Mouse (Mus musculus) adrenal gland, adult 18-20 months (tissue): Measurements from ENCODE around the gene Itpk1. TPM values are rescaled to one million over a fixed set of nuclear protein-coding genes. Genes with fewer than 3 reads are reported as not detected.
A peak's percentile ranks its signal among the peaks of the same experiment; 100 is the strongest.

ENCODE experiments used
- DNase-seq, 2 experiments: peaks; one replicate each; pipeline ENCODE4 v3.0.0; 2021 to 2022; ENCODE audit warnings: low spot score in 2 of 2
- long read RNA-seq, 2 experiments: library from polyadenylated mRNA; stranded (forward); transcript quantifications; one replicate each; pipeline ENCODE4 v2.0.0; 2021
- total RNA-seq, 2 experiments: library from RNA; stranded (reverse); gene quantifications; 1 replicate in 1 of 2; 2 replicates in 1 of 2; pipeline ENCODE4 v1.2.3; 2021

The Itpk1 gene
- total RNA-seq = 100 to 1,000 TPM in 1 of 2 experiments, 10 to 100 TPM in 1; 49.7 to 156 TPM
- long read RNA-seq, experiment 1, transcript Itpk1-201 (10 exons, 2,918 nt) = major isoform, 135 of 189 reads
- long read RNA-seq, experiment 1, partial matches to known transcripts = 7 of 189 reads
- long read RNA-seq, experiment 1, other reads (novel, unspliced or antisense) = 47 of 189 reads
- long read RNA-seq, experiment 2, transcript Itpk1-201 (10 exons, 2,918 nt) = major isoform, 75 of 111 reads
- long read RNA-seq, experiment 2, partial matches to known transcripts = 19 of 111 reads
- long read RNA-seq, experiment 2, other reads (novel, unspliced or antisense) = 17 of 111 reads

DNA sequence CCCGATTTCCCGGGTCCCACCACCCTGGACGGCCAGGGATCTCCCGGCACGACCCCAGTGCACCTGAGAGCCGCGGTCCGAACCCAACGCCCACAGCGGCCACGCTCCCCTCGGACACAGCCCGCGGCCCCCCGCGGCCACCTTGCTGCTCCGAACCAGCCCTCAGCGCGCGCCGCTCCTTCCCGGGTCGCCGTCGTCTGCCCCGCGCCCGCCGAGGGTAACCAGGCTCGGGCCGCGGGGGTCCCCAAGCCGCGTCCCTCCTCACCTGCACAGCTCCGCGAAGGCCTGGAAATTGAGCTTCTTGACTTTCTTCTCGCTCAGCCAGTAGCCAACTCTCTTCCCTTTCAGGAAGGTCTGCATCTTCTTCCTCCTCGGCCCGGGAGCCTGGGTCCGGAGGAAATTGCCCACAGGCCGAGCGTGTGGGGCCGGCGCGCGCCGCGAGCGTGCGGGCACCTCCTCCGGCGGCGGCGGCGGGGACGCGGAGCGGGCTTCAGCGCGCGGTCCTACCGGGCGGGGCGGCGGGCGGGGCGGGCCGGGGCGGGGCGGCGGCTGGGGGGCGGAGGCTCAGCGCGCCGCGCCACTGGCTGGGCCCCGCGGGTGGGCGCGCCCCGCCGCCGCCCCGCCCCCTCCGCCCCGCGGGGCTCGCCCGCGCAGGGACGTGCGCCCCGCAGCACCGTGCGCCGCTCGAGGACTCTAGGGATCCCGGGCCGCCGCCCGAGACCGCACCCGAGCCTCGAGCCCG is at the start of gene Itpk1:
Itpk1 (minus strand) TSS at position 474 of the 742 bp plus-strand sequence.
- peak; percentile 63 to 69 for DNase-seq

DNA sequence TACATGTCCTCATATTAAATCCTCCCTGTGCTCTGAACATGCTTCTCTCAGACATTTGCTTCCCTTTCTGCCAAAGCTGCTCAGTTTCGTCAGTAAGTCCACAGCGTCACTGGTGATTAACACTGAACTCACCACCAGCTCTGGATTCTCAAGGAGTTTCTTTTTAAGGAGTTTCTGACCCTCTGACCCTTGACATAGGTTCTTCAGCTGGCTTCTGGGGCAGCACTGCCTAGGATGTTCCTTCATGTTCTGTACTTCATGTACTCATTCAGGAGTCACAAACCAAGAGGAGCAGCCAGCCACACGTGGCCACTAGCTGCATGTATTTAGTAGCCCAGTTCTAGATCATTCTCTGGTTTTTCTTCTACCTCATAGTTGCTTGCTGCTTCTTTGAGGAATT is 43.5 kb upstream of the Itpk1 start:
- no peak for DNase-seq

DNA sequence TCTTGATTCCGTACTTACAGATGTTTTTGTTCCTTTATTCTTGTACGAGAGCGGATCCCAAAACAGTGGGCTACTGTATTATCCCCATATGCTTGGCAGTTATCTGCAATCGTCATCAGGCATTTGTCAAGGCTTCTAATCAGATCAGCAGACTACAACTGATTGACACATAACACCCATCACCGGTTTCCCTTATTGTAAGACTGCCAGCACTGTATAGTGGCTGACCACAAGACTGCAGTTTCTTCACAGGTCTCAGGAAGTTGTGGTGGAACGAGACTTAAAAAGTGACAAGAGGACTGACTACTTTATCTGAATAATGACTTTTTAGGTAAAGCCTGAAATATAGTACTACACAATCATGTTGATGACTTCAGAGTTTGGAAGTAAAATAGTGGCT is 40.1 kb upstream of the Itpk1 start:
- DNase-seq = no peak

DNA sequence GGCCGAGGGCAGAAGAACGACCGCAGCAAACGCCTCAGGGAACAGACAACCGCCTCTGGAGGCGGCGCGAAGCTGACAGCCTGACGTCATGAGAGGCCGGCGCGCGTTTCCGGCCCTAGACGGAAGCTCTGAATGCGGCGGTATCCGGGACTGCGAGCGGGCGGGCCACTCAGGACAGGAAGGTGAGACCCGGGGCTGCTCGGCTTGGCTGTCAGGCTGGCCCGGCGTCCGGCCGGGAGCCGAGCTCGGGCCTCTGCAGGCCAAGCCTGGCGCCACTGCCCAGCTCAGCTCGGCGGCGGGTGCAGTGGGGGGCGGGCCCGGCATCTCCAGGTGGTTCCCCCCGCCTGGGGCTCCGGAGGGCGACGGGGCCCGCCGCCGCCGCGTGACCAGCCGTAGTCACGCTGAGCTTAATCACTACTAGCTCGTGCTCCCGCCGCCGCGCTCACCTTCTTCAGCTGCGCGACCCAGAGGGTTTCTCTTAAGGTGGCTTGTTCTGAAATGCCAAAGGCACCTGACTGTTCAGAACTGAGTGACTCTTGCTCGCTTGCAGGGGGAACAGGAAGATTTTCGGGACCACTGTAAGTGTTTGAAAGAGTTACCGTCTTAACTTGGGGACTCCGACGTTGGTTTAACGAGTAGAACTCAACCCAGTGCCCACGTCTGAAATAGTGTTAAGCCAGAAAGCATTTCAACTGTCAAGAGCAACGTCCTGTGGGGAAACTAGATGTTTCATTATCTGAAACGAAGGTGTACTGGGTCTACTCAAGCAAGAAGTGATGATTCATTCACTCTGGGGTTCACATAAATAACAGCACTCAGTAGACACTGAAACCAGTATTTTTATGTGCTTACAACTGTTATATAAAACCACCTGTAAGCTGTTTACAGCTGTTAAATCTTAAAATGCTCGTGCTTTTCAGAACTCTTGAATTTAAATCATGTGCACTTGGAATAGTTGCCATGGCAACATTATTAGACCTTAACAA is 39.2 kb upstream of the Itpk1 start, which contains the start of the genes Moap1 and Tmem251:
Moap1 (minus strand) TSS at position 73 of the 986 bp plus-strand sequence.
Tmem251 (plus strand) TSS at position 174 of the 986 bp plus-strand sequence.
- DNase-seq = peak; percentile 87

DNA sequence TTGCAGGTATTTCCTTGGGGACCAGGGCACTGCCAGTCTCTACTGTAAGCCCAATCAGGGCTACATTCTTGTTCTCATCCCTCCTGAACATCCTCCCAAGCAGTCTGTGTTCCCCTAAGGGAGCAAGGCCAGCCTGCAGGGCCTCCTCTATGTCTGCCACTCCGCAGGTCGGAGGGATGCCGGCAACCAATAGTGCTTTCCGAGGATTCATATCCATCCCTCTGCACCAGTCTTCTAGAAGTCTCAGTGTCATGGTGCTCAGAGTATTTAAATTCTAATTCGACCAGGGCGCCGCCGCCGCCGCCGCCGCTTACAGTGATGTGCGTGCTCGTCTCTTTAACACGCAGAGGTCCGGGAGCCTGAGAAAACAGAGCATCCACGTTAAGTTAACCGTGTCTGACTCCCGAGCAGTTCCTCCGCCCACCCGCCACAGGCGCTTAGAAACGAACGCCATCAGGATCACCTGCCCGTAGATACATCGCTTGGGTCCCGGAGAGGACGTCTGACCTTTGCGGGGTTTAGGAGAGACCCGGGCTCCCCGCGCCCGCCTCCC is 38.4 kb upstream of the Itpk1 start:
- no peak for DNase-seq

DNA sequence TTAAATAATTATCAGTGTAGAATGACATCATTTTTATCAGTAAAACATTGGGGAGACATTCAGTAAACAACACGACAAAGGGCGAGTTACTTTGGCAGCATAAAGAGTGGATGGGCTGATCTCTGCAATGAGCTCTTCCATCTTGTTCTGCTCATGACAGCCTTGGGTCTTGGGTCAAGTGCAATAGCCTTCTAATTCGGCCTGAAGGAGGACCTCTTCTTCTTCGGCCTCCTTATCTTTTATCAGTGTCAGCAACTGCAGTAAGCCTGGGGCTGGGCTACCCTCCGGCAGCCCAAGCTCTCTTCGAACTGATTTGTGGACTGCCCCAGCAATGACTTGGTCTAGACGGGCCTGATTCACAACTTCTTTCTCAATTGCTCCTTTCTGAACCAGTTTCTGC is 37.3 kb upstream of the Itpk1 start:
- DNase-seq = no peak

DNA sequence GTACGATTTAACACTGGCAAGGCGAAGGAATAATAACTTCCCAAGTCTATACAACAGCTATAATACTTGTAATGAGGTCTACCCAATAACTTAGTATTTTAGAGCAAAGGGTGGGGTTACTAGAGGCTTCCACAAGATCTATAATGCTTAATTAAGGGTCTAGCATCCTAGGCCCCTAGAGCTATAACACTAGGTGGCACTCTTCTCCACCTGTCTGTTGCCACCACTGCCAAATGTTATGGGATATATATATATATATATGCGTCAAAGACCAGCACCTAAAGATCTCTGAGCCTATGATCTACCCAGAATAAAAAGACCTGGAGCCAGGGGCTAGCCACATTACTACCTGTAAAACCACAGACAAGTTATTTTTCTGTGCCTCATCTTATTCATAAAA is 35.6 kb upstream of the Itpk1 start:
- no peak for DNase-seq

DNA sequence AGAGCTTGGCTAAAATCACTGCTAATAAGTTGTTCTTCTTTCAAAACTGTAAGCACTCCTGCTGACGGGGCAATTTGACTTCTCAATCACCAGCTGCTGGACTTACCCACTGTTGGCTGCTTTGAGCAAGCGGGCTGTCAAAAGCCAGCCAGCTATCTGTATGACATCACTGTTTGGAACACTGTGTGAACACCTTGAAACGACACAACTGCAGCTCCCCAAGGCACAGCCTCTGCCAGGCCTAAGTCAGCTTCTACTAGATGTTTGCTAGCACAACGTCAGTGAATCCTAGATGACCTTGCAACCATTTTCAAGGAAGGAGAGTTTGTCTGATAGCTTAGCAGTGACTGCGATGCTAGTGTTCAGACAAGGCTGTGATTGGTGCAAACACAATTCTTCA is 34.4 kb upstream of the Itpk1 start:
- no peak for DNase-seq

DNA sequence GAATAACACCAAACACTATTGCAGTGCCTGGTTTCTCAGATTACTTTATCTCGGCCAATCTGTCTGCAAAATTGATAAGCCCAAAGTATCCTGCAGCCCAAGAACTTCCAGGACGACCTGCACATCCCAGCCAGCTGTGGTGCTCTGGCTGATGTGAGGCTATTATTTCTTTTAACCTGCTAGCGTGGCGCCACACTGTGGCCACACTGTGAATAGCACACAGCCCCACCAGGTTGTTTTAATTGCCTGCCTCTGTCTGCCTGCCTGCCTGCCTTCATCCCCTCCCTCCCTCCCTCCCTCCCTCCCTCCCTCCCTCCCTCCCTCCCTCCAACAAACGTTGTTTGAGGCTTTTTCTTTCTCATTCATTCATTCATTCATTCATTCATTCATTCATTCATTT is 28.7 kb upstream of the Itpk1 start:
- DNase-seq = peak; percentile 55 to 71

DNA sequence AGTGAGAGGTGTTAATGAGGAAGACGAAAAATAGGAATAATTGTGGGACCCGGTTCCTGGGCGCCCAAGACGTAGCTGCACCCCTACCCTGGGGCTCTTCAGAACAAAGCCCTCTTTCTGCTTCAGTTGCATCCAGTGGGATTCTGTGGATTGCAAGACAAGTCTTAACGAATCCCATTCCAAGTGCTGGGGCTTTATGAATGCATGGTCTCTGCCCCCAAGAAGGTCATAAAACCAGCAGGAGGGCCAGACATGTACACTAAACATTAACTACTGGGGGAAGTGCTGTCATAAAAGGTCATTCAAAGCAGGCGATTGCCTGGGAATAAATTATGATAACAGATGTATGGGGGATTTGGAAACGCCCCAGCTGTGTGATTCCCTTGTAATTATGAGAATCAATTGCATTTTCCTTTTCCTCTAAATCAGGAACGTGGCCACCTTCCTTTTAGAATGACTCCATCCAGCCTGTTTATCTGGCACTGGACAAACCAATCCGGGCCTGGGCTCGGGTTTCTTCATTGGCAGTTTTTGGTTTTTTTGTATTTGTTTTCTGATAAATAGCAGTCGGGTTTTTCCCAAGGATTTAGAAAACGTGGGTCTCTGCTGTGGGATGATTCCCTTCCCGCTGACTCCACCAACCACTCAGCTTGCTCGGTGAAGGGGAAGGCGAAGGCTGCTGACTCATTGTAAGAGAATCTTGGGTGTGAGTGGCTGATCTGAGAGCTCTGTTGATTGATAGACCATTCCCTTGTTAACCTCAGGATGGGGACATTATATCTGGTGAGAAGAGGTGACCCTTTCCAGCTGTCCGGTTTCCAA is 26.3 kb upstream of the Itpk1 start:
- no peak for DNase-seq

DNA sequence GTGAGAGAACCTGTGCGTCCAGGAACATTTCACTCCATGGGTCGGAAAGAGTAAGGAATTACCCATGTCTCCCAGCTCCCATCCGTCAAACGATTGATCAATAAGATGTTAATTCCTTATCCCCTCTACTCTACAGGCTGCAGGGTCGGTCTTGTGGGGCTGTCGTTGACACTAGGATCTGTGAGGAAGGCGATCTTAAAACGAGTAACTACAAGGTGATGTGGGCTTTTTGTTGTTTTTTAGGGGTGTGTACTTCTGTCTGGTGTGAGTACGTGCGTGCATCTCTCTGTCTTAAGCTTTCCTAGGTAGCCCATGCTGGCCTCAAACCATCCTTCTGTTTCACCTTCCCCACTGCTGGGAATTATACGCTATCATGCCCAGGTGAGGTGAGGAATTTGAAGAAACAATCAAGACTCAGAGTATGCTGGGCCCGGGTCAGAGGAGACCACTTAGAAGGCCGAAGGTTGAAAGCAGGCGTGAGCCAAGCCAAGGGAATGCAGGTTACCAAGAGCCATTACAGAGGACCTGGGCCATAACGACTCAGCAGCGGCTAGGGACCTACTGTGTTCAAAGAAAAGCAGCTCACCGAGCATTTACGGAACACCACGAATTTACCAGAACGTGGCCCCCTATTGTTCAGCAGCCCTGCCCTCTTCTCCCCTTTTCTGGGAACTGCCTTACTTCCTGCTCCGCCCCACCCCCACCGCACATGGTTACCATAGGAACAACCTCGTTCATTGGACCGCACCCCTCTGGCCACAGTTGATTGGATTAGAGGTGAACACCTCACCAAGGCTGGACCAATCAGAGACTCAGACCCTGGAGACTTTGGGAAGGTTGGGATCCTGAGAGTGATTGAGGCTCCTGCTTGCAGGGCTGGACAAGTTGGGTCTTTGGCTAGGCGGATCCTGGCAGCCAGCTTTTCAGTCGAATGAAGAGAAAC is 25.4 kb upstream of the Itpk1 start:
- no peak for DNase-seq

DNA sequence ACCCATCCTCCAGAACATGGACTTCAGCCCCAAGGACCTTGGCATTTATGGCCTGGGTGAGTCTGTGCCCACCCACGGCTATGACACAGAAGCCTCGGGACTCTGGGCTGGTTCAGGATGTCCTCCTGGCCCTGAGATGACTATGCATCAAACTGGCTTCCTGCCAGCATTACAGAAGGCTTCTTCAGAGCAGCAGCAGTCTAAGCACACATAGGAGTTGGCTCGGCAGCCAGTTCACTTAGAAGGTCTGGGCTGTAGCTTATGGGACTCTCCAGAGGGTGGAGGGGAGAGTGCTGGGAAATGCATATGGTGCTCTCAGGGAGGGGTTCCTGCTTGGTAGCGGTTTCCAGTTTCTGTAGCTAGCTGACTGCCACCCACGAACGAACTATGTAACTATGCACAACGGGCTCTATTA is 21.0 kb upstream of the Itpk1 start:
- DNase-seq = peak; percentile 45 to 50

DNA sequence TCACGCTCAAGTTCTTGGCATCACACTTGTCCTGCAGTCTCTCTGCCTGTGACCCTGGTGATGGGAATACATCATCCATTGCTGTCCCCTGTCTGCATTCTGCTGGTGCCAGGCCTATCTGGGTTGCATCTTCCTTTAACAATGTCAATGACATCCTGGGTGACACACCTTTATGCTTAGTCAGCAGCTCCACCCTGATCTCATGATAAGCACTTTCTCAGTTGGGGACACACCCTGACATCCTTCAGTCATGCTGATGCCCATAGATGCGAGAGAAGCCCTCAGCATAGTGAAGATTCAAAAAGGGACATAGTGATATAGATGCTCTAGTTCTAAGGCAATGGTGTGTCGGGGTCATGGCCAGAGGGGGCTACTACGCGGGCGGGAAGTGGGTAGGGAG is 20.4 kb upstream of the Itpk1 start:
- DNase-seq = no peak

DNA sequence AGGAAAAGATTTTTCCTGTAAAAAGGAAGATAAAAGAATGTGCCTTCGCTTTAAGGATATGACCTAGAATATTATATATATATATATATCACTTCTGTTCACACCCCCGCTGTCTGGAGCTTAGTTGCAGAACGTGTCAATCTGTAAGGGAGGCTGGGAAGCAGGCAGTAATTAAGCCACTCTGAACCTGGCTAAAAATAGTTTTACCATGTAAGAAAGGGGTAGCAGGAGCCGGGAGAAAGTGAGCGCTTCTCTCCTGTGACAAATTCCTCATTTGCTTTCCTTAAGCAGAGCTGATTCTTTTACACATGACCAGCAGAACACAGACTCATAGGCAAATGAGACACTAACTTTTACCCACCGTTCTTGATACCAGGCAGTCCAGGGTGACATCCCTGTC is 19.1 kb upstream of the Itpk1 start:
- DNase-seq = no peak

DNA sequence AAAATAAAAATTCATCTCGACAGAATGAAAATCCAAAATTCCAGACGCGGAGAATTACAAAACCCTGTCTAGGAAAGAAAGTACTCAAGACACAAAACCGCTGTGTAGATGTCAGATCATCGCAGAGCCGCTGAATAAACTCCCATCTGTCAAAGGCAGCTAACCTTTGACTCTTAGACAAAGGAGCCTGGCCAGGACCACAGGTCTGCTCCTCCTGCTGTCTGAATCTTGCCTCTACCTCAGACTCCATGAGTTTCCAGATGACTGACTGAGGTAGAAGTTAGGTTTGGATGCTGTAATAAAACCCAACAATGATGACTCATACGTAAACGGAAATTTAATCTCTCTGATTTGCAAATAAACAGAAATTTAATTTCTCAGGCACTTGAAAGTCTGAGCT is 18.2 kb upstream of the Itpk1 start:
- no peak for DNase-seq

DNA sequence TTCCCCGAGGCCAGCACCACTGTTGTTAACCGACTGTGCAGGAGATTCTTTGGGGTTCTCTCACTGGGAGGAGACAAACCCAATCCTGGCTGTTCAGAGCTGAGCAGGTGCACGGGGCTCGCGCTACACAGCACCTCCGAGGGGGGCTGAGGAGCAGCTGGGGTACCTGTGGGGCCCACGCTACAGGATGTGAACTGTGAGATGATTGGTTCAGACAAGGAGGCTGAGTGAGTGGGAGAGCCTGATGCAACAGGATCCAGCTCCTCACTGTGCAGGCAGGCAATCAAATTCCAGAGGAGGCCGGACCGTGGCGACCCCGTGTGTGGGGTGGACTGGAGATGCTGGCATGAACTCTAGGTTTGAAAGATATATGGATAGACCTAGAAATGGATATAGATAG is 17.7 kb upstream of the Itpk1 start:
- no peak for DNase-seq

DNA sequence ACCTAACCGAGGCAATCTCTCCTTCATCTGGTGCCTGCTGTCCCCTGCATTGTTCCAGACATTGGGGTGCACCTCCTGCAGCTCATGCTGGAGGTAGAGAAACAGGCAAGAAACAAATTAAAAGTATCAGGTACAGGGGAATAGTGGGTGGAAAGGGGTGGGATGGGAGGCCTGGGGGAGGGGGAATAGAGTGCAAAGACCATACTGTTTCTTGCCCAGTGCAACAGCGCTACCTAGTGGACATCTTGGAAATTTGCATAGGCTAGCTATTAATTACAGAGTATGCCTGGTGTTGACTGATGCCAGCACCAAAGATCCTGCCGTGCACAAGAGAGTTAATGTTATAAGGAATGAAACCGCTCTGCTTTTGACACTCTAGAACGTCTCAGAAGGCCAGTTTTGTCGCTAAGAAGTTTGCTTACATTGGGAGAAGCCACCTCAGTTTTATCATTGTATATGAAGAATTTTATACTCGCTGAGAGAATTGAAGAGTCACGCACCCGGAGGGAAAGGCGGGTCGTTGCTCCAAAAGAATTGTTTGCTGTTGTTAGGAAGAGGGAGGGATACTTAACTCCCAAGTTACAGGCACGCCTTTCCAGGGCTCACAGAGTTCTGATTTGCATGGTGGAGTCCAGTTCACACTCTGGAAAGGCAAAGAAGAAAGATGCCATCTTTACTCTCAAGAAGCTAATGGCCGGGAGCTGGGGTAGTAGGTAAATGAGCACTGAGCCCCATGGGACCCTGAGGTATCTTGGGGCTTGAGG is 15.0 kb upstream of the Itpk1 start:
- no peak for DNase-seq
